Mouse (Mus musculus) E14TG2a.4 (cell line): ENCODE data around the gene Jhy.

Experiments used
- CTCF ChIP-seq: conservative IDR thresholded peaks from 2 replicates; pipeline ENCODE4 v1.5.1; 2014; ENCODE audit warnings: low read length
- NANOG ChIP-seq: IDR thresholded peaks from 2 replicates; pipeline ENCODE4 v1.6.1; 2014; ENCODE audit warnings: borderline replicate concordance, low read length, mixed read lengths
- POU5F1 ChIP-seq: IDR thresholded peaks from 2 replicates; pipeline ENCODE4 v1.6.1; 2014; ENCODE audit warnings: low read length, borderline replicate concordance

DNA sequence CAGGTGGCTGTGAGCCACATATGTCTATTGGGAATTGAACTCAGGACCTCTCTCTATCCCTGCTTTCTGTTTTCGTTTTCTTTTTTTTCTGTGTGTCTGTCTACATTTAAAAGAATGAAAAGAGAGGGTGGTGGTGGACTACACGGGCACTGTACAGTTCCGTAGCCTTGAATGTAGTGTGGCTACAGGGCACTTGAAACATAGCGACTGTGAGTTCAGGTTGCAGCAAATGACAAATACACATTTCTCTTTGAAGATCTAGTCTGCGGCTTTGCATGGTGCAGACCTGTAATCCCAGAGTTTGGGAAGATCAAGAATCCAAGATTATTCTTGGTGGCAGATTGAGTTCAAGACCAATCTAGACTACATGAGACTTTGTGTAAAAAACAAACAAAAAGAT, 93.6 kb downstream of the Jhy start:
- TF ChIP-seq CTCF: no peak
- no peak for TF ChIP-seq NANOG
- no peak for TF ChIP-seq POU5F1
